Mouse (Mus musculus): ENCODE data around the gene Col19a1.
A peak's percentile ranks its signal among the peaks of the same experiment; 100 is the strongest.

Gene Col19a1

DNA sequence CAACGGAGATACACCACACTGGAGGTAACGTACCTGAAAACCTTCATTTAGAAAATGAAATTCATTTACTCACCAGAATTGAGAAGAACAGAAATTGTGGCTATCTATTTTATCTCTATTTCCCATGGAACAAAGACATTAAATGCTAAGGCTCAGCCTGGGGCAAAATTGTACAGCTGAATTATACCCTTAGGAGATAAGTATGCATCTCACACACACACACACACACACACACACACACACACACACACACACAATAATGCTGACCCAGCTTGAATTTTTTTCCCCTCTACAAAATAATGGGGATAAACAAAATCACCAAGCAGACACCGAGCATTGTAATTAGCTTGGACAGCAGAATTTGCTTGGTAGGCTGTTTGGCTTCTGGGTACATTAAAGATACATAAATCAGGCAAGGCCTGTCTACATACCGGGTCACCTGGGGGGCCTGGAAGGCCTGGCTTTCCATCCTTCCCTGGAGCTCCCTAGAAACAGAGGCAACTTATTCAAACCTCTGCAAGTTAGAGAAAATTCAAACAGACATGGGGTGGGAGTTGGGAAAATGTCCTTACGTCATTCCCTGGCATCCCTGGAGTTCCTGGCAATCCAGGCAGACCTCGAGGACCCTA, 270.2 kb downstream of the Col19a1 start:
- peaks cover 2% of the 10 kb centered on the region for H3K27me3 ChIP-seq (ENCODE audit: insufficient read depth, low read length)

DNA sequence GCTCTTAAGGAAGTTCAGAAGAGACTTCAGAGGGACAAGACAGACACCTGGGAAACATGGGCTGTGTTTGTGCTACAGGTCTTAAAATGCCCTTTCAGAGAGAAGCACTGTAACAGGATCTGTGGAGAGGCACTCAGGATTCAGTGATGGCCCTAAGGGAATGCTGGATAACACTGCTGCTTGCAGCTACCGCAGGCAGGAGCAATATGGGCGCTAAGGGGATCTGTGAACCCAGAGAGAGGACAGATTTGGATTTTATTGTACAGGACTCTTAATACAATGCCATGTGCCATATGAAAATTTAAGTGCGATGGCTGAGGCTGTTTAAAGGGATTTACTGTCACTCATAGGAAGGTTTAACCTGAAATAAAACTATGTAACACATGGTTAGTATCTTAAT, 270.8 kb downstream of the Col19a1 start:
- no peak overlapping the region for H3K4me3 ChIP-seq (replicated peaks; ENCODE audit: low read length)
- peaks cover 9% of the 10 kb centered on the region; the same call in 1 of the 2 replicates for H3K9me3 ChIP-seq (ENCODE audit: low read length)
- no peak for TF ChIP-seq POU5F1 (IDR thresholded peaks at IDR 0.05; ENCODE audit: borderline replicate concordance, low read length)
- TF ChIP-seq CTCF (conservative IDR thresholded peaks at IDR 0.05; ENCODE audit: low read length), result no peak
- TF ChIP-seq NANOG (IDR thresholded peaks at IDR 0.05; ENCODE audit: borderline replicate concordance, low read length), result no peak
- H3K4me1 ChIP-seq (replicated peaks; ENCODE audit: low read depth, low read length), result no peaks in the 10 kb centered on the region
- H3K36me3 ChIP-seq (ENCODE audit: insufficient read depth, low read length), result no peaks in the 10 kb centered on the region
- peaks cover 2% of the 10 kb centered on the region for H3K27me3 ChIP-seq (ENCODE audit: insufficient read depth, low read length)

More for the DNA sequence above, 270.2 kb downstream of the Col19a1 start:
- H3K9me3 ChIP-seq (ENCODE audit: low read length), result peaks cover 9% of the 10 kb centered on the region; the same call in 1 of the 2 replicates
- TF ChIP-seq NANOG (IDR thresholded peaks at IDR 0.05; ENCODE audit: borderline replicate concordance, low read length), result no peak
- no peak for TF ChIP-seq POU5F1 (IDR thresholded peaks at IDR 0.05; ENCODE audit: borderline replicate concordance, low read length)
- no peak for TF ChIP-seq CTCF (conservative IDR thresholded peaks at IDR 0.05; ENCODE audit: low read length)
- H3K4me1 ChIP-seq (replicated peaks; ENCODE audit: low read depth, low read length), result no peaks in the 10 kb centered on the region
- H3K4me3 ChIP-seq (replicated peaks; ENCODE audit: low read length), result no peak overlapping the region
- no peaks in the 10 kb centered on the region for H3K36me3 ChIP-seq (ENCODE audit: insufficient read depth, low read length)

DNA sequence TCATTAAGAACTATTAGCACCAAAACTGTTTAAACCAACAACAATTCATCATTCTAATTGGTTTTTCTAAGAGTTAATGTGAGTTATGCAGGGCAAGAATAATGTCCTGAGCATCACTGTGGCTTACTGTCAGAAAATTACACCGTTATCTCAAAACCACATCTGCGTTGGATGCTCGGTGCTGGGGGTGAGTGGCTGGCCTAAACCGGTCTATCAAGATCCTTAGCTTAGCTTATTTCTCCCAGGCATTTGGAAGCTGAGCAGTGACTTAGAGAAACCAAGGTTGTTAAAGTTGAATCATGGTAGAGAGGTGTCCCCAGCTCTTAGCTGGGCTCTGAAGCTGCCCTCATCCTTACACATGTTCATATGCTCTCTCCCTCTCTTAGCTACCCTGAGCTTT, 276.4 kb downstream of the Col19a1 start:
- H3K9me3 ChIP-seq (ENCODE audit: low read length), result no peaks in the 10 kb centered on the region
- no peak overlapping the region for H3K4me3 ChIP-seq (replicated peaks; ENCODE audit: low read length)
- no peaks in the 10 kb centered on the region for H3K27me3 ChIP-seq (ENCODE audit: insufficient read depth, low read length)
- no peak for TF ChIP-seq NANOG (IDR thresholded peaks at IDR 0.05; ENCODE audit: borderline replicate concordance, low read length)
- no peak for TF ChIP-seq POU5F1 (IDR thresholded peaks at IDR 0.05; ENCODE audit: borderline replicate concordance, low read length)
- TF ChIP-seq CTCF (conservative IDR thresholded peaks at IDR 0.05; ENCODE audit: low read length), result no peak
- no peaks in the 10 kb centered on the region for H3K4me1 ChIP-seq (replicated peaks; ENCODE audit: low read depth, low read length)
- H3K36me3 ChIP-seq (ENCODE audit: insufficient read depth, low read length), result no peaks in the 10 kb centered on the region

DNA sequence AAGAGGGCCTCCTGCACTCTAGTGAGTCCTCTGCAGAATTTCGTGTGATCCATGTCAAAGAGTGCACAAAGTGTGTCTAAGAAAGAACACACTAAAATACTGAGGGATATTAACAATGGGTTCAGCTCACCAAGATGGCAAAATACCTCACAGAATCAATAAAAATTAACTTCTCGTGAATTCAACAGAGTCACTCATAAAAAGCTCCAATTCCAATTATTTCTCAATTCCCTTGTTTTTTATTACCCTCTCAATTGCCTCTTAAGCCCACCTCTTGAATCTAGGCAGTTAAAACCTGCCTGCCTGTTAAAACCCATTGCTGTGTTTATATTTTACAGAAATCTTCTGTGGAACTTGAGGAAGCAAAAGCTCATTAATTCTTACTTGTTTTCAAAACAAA, 277.1 kb downstream of the Col19a1 start:
- no peaks in the 10 kb centered on the region for H3K4me1 ChIP-seq (replicated peaks; ENCODE audit: low read depth, low read length)
- TF ChIP-seq POU5F1 (IDR thresholded peaks at IDR 0.05; ENCODE audit: borderline replicate concordance, low read length), result no peak
- TF ChIP-seq CTCF (conservative IDR thresholded peaks at IDR 0.05; ENCODE audit: low read length), result no peak
- no peak for TF ChIP-seq NANOG (IDR thresholded peaks at IDR 0.05; ENCODE audit: borderline replicate concordance, low read length)
- H3K27me3 ChIP-seq (ENCODE audit: insufficient read depth, low read length), result no peaks in the 10 kb centered on the region
- H3K4me3 ChIP-seq (replicated peaks; ENCODE audit: low read length), result no peak overlapping the region
- H3K36me3 ChIP-seq (ENCODE audit: insufficient read depth, low read length), result no peaks in the 10 kb centered on the region
- H3K9me3 ChIP-seq (ENCODE audit: low read length), result no peaks in the 10 kb centered on the region

DNA sequence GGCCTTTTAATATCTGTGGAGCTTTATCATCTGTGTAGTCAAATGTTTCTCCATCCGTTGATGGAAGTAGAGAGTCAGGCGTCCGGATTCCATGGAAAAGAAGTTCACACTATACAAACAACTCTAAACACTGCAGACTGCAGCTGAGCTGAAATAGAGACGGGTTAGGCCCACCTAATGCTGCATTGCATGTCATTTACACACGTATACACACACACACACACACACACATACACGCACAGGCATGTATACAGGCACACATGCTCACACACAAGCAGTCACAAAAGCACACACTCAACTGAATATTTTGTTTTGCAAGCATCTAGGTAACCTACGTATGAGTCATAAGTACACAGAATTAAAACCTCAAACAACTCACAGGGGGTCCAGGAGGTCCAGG, 284.2 kb downstream of the Col19a1 start:
- no peak overlapping the region for H3K4me3 ChIP-seq (replicated peaks; ENCODE audit: low read length)
- no peak for TF ChIP-seq NANOG (IDR thresholded peaks at IDR 0.05; ENCODE audit: borderline replicate concordance, low read length)
- H3K27me3 ChIP-seq (ENCODE audit: insufficient read depth, low read length), result peaks cover 8% of the 10 kb centered on the region; the same call in 1 of the 2 replicates
- no peaks in the 10 kb centered on the region for H3K9me3 ChIP-seq (ENCODE audit: low read length)
- H3K36me3 ChIP-seq (ENCODE audit: insufficient read depth, low read length), result no peaks in the 10 kb centered on the region
- no peaks in the 10 kb centered on the region for H3K4me1 ChIP-seq (replicated peaks; ENCODE audit: low read depth, low read length)

DNA sequence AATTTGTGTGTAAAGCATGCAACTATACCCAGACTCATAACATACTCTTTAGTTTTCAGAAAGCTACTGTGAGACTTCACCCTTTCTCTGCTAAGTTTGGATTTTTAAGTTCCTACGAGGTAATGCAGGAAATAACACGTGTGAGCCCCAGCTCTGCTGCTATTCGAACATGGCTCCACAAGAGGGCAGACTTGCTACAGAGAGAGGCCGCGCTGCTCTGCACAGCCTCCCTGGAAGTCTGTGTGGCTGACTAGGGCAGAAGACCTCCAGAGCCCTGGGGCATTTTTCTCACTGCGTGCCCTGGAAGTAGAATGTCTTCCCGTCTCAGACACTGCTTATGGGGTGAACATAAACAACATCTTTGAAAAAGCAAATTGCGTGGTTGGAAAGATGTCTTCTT, 284.6 kb downstream of the Col19a1 start:
- Histone ChIP-seq H3K27me3 (ENCODE audit: insufficient read depth, low read length) (peaks cover 8% of the 10 kb centered on the region; the same call in 1 of the 2 replicates), H3K36me3 (ENCODE audit: insufficient read depth, low read length) (no peaks in the 10 kb centered on the region), H3K4me1 (replicated peaks; ENCODE audit: low read depth, low read length) (no peaks in the 10 kb centered on the region), H3K4me3 (replicated peaks; ENCODE audit: low read length) (no peak overlapping the region), H3K9me3 (ENCODE audit: low read length) (no peaks in the 10 kb centered on the region)
- TF ChIP-seq POU5F1 (IDR thresholded peaks at IDR 0.05; ENCODE audit: borderline replicate concordance, low read length), result no peak
- peak; percentile 80 for TF ChIP-seq CTCF (conservative IDR thresholded peaks at IDR 0.05; ENCODE audit: low read length)

DNA sequence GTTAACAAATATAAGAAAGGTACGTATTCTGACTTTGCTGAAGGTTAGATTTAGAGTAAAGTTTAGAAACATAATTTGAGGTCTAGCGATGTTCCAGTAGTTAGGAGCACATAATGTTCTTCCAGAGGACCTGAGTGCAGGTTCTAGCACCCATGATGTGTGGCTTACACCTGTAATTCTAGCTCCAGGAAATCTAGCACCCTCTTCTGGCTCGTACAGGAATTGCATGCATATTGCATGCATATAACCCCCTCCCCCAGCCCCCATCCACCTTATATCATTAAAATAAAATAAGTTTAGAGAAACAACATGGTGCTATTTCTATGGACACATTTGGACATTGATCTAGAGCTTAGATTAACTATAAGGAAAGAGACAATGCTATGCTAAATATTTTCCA, 286.6 kb downstream of the Col19a1 start:
- peaks cover 2% of the 10 kb centered on the region; the same call in 1 of the 2 replicates for H3K9me3 ChIP-seq (ENCODE audit: low read length)
- H3K4me3 ChIP-seq (replicated peaks; ENCODE audit: low read length), result no peak overlapping the region
- peaks cover 8% of the 10 kb centered on the region; the same call in 1 of the 2 replicates for H3K27me3 ChIP-seq (ENCODE audit: insufficient read depth, low read length)
- H3K36me3 ChIP-seq (ENCODE audit: insufficient read depth, low read length), result no peaks in the 10 kb centered on the region
- no peaks in the 10 kb centered on the region for H3K4me1 ChIP-seq (replicated peaks; ENCODE audit: low read depth, low read length)
- peak; percentile 82 for TF ChIP-seq CTCF (conservative IDR thresholded peaks at IDR 0.05; ENCODE audit: low read length)
- no peak for TF ChIP-seq NANOG (IDR thresholded peaks at IDR 0.05; ENCODE audit: borderline replicate concordance, low read length)
- no peak for TF ChIP-seq POU5F1 (IDR thresholded peaks at IDR 0.05; ENCODE audit: borderline replicate concordance, low read length)

DNA sequence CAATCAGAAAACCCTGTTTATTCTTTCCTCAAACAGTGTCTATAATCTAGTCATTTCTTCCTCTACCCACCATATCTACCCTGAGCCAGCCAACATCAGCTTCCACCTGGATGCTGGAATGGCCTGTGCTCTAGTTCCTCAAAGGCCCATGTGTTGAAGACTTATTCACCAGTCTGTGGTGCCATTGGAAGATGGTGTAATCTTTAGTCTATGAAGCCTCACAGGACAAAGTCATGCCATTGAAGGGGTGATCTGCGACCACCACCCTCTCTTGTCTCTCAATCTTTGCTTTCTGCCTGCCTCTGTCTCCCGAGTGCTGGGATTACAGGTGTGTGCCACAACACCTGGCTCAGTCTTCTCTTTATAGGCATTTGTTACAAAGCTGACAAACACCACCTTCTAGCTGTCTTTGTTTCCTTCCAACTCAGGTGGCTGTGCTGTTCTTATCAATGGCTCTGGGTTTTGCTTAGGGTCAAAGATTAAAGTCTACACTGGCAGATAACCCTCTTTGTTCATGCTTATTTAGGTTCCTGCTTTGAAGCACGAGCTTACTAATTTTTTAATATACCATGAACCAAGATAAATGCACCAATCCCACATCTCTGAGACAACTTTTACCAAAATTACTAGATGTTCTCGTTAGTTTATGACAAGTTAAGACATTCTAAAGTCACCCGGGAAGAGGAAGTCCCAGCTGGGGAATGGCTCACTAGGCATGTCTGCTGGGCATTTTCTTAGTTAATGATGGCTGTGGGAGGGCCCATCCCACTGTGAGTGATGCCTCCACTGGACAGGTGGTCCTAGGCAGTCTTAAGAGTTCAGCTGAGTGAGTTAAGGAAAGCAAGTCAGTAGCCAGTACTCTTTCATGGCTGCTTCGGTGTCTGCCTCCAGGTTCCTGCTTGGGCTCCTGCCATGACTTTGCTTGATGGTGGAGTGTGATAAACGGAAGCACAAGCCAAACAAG, 292.0 kb downstream of the Col19a1 start:
- H3K27me3 ChIP-seq (ENCODE audit: insufficient read depth, low read length), result no peaks in the 10 kb centered on the region

More for the DNA sequence above, 292.0 kb downstream of the Col19a1 start:
- peaks cover 2% of the 10 kb centered on the region; the same call in 1 of the 2 replicates for H3K9me3 ChIP-seq (ENCODE audit: low read length)
- TF ChIP-seq CTCF (conservative IDR thresholded peaks at IDR 0.05; ENCODE audit: low read length) (no peak), NANOG (IDR thresholded peaks at IDR 0.05; ENCODE audit: borderline replicate concordance, low read length) (no peak), POU5F1 (IDR thresholded peaks at IDR 0.05; ENCODE audit: borderline replicate concordance, low read length) (no peak)
- no peaks in the 10 kb centered on the region for H3K36me3 ChIP-seq (ENCODE audit: insufficient read depth, low read length)
- no peak overlapping the region for H3K4me3 ChIP-seq (replicated peaks; ENCODE audit: low read length)
- no peaks in the 10 kb centered on the region for H3K4me1 ChIP-seq (replicated peaks; ENCODE audit: low read depth, low read length)

Measured in E14TG2a.4 (cell line).